Mouse (Mus musculus): ENCODE data around the gene Mgat4a.

The Mgat4a gene

DNA sequence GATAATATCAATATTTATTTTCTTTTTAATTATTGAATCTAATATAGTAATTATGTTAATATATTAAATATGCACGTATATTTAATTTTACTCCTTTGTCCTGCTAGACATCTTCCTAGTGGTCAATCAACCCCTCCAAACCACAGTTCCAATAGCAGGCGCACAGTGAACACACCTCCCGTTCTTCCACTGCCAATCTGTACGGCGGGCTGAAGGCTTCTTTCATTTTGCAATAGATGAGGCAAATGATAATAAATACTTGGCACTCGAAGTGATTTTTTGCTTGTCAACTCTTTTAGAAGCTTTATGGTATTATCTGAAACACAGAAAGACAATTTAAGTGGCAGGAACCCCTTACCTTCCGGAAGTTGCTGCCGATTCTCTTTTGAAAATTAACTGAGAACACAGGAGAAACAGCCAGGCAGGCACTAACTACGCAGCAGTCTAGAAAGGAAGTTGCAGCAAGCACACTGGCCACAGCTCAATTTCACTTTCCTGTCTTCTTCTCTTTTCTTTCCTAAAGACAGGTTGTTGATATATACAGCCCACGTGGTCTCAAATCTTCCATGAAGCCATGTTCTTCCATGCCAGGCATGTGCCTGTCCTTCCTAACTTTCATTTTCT is 45.0 kb downstream of the Mgat4a start:
- no peak for DNase-seq (ENCODE audit: extremely low read depth, low read depth)

- no peak for DNase-seq (ENCODE audit: extremely low read depth, low read depth)
Measured at GRCm38 (mm10) chr1:37495104-37495503, 45.7 kb downstream of the Mgat4a start.

DNA sequence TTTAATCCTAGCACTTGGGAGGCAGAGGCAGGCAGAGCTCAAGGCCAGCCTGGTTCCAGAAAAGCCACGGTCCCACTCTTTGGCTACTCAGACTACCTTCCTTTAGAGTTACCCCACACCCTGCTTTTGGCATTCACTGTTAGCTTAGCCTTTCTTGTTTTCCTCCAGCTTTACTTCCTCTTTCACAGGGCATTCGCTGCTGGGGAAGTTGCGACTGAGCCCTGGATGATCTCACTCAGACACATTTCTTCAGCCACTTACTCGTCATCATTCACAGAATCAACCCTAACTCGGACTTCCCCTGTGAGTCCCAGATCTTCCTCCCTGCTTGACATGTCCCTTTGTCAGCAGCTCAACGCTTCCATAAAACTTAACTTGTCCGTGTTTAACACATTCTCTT is 49.1 kb downstream of the Mgat4a start:
- peak; percentile 88 for DNase-seq (ENCODE audit: extremely low read depth, low read depth)

GRCm38 (mm10) chr1:37490691-37491212 is 50.1 kb downstream of the Mgat4a start:
- DNase-seq (ENCODE audit: extremely low read depth, low read depth), result no peak

DNA sequence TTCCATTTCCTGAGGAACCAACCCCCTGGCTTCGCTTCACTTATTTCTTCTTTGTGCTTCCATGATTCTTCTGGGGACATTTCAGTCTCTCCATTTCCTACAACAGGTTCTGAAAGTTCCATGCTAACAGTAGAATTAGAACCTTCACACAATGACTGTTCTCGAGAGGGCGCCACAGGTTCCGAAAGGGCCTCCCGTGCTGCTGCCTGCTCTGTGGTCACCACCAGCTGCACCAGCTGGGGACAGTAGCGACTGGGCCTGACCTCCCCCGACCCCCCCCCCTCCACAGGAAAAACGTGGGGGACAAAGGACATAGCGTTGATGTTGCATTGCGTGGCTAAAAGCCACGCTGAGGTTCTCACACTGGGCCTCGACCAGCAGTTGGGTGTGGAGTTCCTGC is 52.3 kb downstream of the Mgat4a start:
- DNase-seq (ENCODE audit: extremely low read depth, low read depth), result no peak

GRCm38 (mm10) chr1:37486994-37487393 is 53.8 kb downstream of the Mgat4a start:
- DNase-seq (ENCODE audit: extremely low read depth, low read depth), result no peak

- DNase-seq (ENCODE audit: extremely low read depth, low read depth), result no peak
Measured at GRCm38 (mm10) chr1:37486439-37486838, 54.4 kb downstream of the Mgat4a start.

DNA sequence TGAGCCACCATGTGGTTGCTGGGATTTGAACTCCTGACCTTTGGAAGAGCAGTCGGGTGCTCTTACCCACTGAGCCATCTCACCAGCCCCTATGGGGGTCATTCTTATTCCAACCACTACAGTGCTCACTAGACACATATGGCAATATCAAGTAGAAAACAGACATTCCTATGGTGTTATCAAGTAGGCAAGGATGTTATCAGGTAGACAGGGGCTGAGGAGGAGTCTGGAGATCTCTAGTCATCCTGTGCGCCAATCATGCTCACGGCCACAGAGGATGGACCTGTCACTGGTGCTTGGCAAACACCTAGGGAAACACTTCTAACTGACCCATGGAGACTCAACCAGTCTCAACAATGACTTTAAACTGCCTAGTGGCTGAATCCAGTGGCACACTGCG is 56.2 kb downstream of the Mgat4a start:
- no peak for DNase-seq (ENCODE audit: extremely low read depth, low read depth)

- DNase-seq (ENCODE audit: extremely low read depth, low read depth), result no peak
Measured at GRCm38 (mm10) chr1:37481331-37481730, 59.5 kb downstream of the Mgat4a start.

DNA sequence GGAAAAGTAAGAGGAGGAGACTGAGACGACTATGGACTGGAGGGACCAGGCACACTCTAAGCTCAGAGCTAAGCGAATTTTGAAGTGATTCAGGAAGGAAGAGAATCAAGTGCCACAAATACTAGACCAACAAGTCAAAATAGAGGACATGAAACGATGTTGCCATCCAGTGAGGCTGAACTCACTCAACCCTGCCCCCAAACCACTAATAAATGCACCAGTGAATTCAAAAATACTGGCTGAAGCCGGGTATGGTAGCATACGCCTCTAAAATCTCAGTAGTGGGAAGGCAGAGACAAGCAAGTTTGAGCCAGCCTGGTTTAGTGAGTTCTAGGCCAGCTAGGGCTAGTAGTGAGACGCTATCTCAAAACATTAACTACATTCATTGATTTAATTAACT is 60.1 kb downstream of the Mgat4a start:
- no peak for DNase-seq (ENCODE audit: extremely low read depth, low read depth)

DNA sequence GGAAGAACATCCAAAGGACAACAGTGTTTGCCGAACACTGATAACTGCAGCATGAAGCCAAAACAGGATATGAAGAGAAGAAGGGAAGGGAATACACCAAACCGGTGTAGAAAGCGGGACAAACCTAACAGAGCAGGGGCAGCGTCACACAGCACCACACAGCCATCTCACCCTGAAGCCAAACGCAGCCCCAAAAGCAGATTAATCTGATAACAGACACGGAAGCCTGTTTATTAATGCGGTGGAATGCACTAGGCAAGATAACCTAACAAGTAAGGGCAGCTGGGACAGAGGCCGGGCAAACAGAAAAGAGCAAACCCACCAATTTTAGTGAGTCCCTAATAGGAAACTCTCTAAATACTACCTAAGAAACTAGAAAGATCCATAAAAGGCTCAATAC is 61.1 kb downstream of the Mgat4a start:
- peak; percentile 37 for DNase-seq (ENCODE audit: extremely low read depth, low read depth)

GRCm38 (mm10) chr1:37479074-37479473 is 61.7 kb downstream of the Mgat4a start:
- DNase-seq (ENCODE audit: extremely low read depth, low read depth), result peak; percentile 55

GRCm38 (mm10) chr1:37478416-37478815 is 62.4 kb downstream of the Mgat4a start:
- DNase-seq (ENCODE audit: extremely low read depth, low read depth), result peak; percentile 90

DNA sequence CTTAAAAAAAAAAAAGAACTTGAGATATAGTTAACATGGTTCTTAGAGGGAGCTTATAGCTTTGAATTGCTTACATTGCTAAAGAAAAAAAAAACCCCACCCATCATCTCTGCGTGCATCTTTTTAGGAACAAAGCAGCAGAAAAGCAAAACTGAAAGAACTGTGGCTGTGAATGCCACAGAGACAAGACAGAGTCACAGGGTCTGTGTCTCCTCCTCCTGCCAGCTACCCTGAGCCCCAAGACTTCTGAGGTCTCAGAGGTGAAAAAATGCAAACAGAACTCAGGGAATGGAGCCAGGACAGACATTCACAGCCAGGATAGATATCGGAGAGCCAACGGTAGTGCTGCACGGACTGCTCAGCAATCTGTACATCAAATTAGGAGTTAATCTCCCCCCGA is 62.9 kb downstream of the Mgat4a start:
- DNase-seq (ENCODE audit: extremely low read depth, low read depth), result no peak

DNA sequence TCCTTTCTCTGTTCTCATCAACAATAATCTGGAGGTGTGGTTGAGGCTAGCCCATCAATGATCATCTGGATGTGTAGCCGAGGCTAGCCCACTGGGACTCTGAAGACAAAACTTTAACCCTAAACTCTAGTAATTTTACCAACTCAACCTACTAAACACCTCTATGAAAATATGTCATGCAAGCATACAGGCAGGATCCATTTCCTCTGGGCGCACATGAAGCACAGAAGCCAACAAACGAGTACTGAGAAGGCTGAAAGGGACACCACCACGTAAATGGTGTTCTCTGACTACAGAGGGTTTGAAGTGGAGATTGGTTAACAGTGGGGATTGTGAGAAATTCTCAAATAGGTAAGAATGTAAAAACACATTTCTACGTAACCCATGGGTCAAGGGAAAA is 63.6 kb downstream of the Mgat4a start:
- no peak for DNase-seq (ENCODE audit: extremely low read depth, low read depth)

GRCm38 (mm10) chr1:37475312-37475711 is 65.5 kb downstream of the Mgat4a start:
- DNase-seq (ENCODE audit: extremely low read depth, low read depth), result no peak

DNA sequence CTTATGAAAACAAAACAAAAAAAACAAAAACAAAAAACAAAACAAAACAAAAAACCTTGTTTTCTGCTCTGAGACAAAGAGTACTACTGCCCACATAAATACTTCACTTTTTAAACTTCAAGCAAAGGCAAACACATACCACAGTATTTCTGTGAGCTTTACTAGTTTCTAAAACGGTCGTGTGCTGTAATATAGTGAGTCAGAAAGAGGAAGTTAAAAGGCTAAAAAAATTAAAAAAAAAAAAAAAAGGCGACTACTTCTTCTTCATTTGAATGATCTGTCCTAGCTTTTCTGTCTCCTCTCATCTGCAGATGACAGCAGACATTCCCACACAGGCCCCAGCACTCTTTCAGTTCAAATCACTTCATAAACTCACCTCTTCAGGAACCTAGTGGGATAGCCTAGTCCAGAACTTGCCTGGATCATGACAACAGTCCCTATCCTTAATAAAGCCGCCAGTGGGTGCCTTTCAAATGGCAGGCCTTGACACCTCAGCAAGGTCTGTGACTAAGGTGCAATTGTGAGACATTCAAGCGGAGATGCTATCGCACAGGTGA is 66.1 kb downstream of the Mgat4a start:
- DNase-seq (ENCODE audit: extremely low read depth, low read depth), result no peak

- no peak for DNase-seq (ENCODE audit: extremely low read depth, low read depth)
Measured at GRCm38 (mm10) chr1:37474046-37474445, 66.8 kb downstream of the Mgat4a start.

DNA sequence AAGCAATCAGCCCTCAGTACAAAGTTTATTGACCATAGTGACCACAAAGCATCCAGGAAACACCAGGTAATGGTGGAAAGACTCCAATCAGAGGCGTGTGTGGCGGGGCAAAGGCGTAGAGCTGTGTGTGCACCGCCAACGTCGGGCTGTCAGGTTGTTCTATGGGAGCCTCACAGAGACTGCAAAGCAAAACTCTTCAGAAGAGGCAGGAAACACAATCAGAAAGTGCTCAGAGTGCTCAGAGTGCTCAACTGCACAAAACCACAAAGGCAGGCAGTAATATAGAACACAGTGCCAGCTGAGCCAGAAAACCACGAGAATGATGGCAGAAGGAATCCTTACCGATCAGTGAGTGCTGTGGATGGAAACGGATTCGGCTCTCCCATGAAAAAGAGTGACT is 67.6 kb downstream of the Mgat4a start:
- DNase-seq (ENCODE audit: extremely low read depth, low read depth), result no peak

DNA sequence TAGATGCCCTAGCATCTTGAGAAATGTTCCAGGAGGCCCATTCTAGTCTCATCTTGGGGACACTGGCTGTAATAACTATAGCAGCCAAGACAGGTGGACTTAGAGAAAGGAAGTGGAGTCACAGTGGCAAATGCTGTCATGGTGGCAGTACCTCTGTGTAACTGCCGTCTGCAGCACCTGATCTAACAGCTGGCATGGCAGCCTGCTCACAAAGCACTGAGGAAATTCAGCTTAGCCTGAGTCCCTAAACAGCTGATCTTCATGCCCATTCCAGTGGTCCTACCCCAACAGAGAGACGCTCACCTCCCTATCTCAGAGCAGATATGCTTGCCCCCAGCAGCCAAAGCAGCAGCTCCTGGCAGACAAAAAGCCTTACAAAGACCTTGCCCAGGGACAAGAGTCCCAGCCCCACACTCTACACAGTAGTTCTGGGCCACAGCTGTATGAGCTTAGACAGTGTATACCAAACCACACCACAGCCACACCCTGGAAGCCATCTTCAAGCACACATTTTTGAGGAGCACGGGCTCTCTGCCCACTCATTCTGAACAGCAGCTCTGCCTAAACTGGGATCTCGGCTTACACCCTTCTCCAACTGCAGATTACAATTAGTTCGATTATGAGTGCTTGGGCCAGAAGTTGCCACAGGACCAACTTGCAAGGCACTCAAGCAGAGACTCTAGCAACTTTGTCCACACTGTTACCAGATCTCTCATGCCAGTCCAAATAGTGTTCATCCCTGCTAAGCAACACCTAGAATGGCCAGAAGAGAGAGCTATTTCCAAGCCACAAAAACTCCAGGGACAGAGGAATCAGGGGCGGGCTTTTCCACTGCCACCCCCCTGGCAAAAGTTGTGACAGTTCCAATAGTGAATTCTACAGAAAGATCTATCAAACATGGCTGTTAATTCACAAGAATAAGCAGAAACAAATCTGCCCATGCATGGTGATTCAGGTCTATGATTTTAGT is 69.4 kb downstream of the Mgat4a start:
- no peak for DNase-seq (ENCODE audit: extremely low read depth, low read depth)

GRCm38 (mm10) chr1:37469007-37469406 is 71.8 kb downstream of the Mgat4a start:
- no peak for DNase-seq (ENCODE audit: extremely low read depth, low read depth)

DNA sequence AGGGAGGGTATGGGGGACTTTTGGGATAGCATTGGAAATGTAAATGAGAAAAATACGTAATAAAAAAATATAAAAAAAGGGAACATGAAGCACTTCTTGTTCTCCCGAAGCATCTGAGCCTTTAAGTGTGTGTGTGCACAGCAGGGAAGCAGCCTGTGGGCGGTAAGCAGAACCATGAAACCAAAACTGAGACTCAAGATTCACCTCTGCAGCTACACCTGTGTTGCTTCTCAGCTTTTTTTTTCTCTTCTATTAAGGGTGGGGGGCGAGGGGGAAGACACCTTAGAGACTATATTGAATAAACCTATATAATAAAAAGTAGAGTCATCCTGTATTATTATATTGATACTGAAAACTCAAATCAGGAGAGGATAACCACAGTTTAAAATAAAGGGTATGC is 73.0 kb downstream of the Mgat4a start:
- DNase-seq (ENCODE audit: extremely low read depth, low read depth), result no peak

All from MEL-GATA-1-ER (cell line).